Mouse (Mus musculus) left cerebral cortex, adult 18-20 months (tissue): ENCODE measurements around the gene Slitrk4. TPM values are rescaled to one million over a fixed set of nuclear protein-coding genes. Genes with fewer than 3 reads are reported as not detected.

Source experiments
- DNase-seq, 2 experiments: peaks; one replicate each; pipeline ENCODE4 v3.0.0; 2021 to 2022; ENCODE audit warnings: low spot score in 2 of 2, mixed read lengths in 1 of 2
- long read RNA-seq, 2 experiments: library from polyadenylated mRNA; stranded (forward); transcript quantifications; one replicate each; pipeline ENCODE4 v2.0.0; 2021
- total RNA-seq, 2 experiments: library from RNA; stranded (reverse); gene quantifications; 2 replicates each; pipeline ENCODE4 v1.2.3; 2021

The Slitrk4 gene
- 10 to 100 TPM; 46.1 to 53.2 TPM for total RNA-seq
- long read RNA-seq, experiment 1, full-length matches to known transcripts: 14 of 17 reads
- long read RNA-seq, experiment 1, partial matches to known transcripts: 0 of 17 reads
- long read RNA-seq, experiment 1, other reads (novel, unspliced or antisense): 3 of 17 reads
- long read RNA-seq, experiment 2, full-length matches to known transcripts: 6 of 9 reads
- long read RNA-seq, experiment 2, partial matches to known transcripts: 1 of 9 reads
- long read RNA-seq, experiment 2, other reads (novel, unspliced or antisense): 2 of 9 reads

DNA sequence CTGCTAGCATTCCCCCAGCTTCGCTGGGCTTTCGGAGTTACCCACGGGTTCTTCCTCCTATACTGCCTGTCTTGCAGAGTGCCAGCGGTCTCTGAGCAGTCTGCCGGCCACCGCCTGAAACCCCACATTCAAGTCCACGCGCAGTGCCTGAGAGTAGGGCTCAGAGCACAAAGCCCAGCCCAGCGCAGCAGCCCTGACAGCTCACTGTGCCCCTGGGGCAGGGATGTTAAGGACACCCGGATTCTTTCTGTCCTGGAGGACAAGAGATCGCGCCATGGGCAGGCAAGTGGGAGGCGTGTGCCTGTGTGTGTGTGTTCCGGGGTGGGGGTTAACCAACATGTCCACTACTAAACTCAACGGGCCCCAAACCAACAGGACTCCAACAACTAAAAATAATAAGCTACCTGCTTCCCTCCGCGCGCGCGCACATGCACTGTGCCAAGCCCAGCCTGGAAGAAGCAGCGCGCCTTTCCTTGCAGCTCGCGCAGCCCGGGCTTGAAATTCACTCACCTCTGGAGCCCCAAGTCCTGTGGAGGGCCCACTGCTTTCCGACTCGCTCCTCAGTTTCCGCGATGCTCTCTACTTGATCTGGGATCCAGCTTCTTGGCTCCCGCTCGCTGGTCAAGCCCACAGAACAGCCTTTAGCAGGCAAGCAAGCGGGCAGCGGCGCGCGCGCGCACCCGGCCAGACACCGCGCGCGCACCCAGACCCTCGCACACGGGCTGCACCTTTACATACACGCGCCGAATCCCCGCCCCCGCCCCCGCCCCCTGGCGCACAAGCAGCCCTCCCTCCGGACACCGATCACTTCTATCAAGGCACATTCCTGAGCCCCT is at the start of gene Slitrk4:
Slitrk4 (minus strand) TSS at position 707 of the 836 bp plus-strand sequence.
- peak in 1 of 2 experiments; percentile 44 for DNase-seq

DNA sequence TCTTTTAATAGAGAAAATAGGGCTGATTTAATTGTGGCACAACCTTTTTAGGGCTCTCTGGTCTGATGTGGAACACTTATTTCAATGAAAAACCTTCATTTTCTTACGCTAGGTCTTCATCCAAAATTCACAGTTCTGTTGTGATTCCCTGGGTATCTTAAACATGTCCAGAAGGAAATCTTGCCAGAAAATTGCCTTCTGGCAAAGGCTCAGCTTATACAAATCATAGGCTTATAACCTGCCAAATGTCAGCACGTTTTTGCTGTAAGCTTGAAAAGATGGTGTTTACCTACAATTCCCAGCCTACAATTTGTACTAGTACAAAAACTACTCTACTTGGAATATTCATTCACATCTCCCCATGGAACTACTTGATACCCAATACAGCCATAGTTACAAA is 42.7 kb upstream of the Slitrk4 start:
- DNase-seq: no peak

DNA sequence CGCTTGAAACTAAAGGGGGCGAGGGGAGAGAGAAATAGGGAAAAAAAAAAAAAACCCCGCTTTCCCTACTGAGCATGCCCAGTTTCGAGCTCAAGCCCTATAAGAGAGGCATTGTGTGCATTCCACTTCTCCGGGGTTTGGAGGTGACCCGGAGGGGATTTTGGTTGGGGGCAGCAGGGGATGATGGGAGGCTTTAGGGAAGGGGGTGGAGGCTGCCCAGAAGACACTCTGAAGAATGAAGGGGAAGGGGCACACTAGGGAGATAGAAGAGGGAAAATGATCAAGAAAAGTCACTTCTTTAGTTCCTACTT is 1.1 kb upstream of the Slitrk4 start:
- no peak for DNase-seq

DNA sequence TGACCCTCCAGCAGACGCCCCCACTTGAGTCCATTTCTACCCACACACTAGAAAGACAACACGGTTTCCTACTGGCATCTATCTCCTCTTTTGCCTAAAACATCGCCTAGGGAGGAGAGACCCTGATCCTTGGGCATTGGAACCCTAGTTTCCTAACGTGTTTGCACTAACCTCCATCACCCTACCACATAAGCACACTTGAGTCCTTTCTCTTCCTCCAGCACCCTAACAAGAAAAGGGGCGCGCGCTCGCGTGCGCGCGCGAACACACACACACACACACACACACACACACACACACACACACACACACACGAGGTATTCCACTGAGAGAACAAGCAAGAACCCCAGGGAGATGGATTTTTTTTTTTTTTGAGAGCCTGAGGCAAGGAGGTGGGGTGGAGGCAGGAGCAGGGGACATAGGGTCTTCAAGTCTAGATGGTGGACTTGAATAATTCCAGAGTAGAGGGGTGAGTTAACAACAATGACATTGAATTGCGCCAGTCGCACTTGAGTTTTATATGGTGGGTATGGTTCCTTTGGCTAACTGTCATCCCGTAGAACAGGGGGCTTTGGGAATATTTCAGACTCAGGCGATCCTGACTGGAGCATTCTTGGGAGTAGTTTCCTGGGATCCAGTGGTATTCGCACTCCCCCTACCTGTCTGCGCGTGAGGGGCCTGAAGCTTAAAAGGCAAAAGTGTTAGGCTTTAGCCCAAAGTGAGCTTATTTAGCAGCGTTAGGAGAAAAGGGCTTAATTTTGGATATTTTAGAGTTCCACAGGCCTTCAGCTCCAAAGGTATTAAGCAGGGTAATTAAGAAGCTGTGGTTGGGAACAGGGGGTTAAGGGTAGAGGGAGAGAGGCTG is 562 bp upstream of the Slitrk4 start:
- DNase-seq: no peak

DNA sequence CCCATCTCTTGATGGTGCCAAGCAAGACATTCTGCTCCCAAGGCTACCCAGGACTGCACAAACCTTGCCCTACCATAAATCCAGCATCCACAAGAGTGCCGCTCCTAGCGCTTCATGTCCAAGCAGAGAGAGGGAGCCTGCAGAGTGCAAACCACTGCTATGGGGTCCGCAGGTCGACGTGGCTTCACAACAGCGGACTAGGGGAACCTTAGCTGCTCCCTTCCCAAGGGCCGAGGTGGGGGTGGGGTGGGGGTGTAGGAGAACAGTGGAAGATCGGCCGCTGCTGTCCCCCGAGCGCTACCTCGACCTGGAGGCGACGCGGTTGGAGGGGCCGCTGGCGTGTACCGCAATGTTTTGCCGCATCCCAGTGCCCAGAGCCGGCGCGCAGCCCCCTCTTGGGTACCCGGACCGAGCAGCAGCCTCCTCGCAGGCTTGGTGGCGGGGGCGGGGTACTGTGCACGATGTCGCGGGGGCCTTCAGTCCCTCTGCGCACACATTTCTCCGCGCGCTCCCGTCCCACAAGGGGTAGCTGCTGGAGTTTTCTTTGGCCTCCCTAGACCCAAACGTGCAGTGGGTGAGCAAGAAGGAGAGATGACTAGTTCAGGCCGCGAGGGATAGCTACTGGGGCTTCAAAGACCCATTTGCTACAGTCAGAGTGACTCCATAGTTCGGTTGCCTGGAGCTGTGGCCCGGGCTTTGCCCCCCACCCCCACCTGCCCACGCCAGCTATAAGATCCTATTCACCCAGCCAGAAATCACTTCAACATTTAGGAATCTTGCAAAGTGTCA is 1.1 kb downstream of the Slitrk4 start:
- peak; percentile 22 to 40 for DNase-seq

DNA sequence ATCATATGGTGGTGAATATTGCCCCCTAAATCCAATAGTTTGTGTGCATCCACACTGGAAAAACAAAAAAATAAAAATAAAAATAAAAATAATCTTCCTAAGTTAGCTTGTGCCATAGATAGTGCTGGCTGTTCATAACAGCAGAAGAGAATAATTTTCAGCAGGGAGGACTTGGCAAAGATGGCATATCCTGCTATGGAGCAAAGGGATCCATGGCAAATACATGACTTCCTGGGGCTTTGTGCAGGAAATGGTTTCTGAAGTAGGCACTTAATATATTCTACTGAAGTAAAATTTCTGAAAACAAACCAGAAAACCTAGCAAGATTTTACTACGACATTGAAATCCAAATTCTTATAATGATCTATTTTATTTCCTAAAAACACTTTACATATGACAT is 13.3 kb downstream of the Slitrk4 start:
- no peak for DNase-seq

Other genes with a start within 250 kb of the Slitrk4 start
- not detected for gene Gm6760, start 124.8 kb downstream of the Slitrk4 start, total RNA-seq
- not detected for gene 3830417A13Rik, start 103.4 kb downstream of the Slitrk4 start, total RNA-seq